Mouse (Mus musculus) spleen, adult 2 months (tissue): ENCODE measurements around the gene Rspo1. TPM values are rescaled to one million over a fixed set of nuclear protein-coding genes. Genes with fewer than 3 reads are reported as not detected.

Experiments
- DNase-seq, 2 experiments: peaks; one replicate each; pipeline versions ENCODE4 v3.0.0 to v3.0.0-alpha.2; 2012 to 2021; ENCODE audit warnings: low spot score in 2 of 2, low read depth in 1 of 2
- H3K27ac ChIP-seq: fragments of 200-500 bp; 2 replicates; pipeline ENCODE4 v1.5.1; 2012; ENCODE audit warnings: low read length, inconsistent platforms; ENCODE audit not compliant: insufficient read depth
- H3K27me3 ChIP-seq: fragments of 200-500 bp; 2 replicates; pipeline ENCODE4 v1.6.1; 2012; ENCODE audit warnings: mild to moderate bottlenecking, moderate library complexity, low read length, inconsistent platforms; ENCODE audit not compliant: control insufficient read depth, insufficient read depth
- H3K36me3 ChIP-seq: fragments of 200-500 bp; 2 replicates; pipeline ENCODE4 v1.6.1; 2012; ENCODE audit warnings: mild to moderate bottlenecking, low read length, inconsistent platforms; ENCODE audit not compliant: control insufficient read depth, insufficient read depth
- H3K4me1 ChIP-seq: fragments of 200-500 bp; 2 replicates; pipeline ENCODE4 v1.6.1; 2011; ENCODE audit warnings: inconsistent platforms; ENCODE audit not compliant: control insufficient read depth, insufficient read depth, insufficient read length
- H3K4me3 ChIP-seq: fragments of 200-500 bp; 2 replicates; pipeline ENCODE4 v1.5.1; 2011; ENCODE audit warnings: mild to moderate bottlenecking, inconsistent platforms; ENCODE audit not compliant: insufficient read depth, insufficient read length; ENCODE audit errors: extremely low read depth
- CTCF ChIP-seq: fragments of 200-500 bp; IDR thresholded peaks from 2 replicates; pipeline ENCODE4 v1.5.1; 2011; ENCODE audit warnings: mild to moderate bottlenecking, inconsistent platforms; ENCODE audit not compliant: insufficient read depth, insufficient read length, insufficient replicate concordance; ENCODE audit errors: extremely low read depth
- POLR2A ChIP-seq: fragments of 200-500 bp; IDR thresholded peaks from 2 replicates; pipeline ENCODE4 v1.6.1; 2011; ENCODE audit warnings: low read depth, low read length, inconsistent platforms
- WGBS: fragments of 180-500 bp; shearing (Covaris S2); methylation state at CpG from one replicate; pipeline ENCODE4 v1.1.7; 2018; 5-methylcytosine and 5-hydroxymethylcytosine counted together
- polyA plus RNA-seq: library from polyadenylated mRNA; depleted of rRNA; stranded (reverse); fragments of >200 nt; gene quantifications from 2 replicates; pipeline ENCODE4 v1.2.3, GENCODE M21; 2012

Rspo1 gene
- polyA plus RNA-seq, 1 experiment, result 6.2 TPM

DNA sequence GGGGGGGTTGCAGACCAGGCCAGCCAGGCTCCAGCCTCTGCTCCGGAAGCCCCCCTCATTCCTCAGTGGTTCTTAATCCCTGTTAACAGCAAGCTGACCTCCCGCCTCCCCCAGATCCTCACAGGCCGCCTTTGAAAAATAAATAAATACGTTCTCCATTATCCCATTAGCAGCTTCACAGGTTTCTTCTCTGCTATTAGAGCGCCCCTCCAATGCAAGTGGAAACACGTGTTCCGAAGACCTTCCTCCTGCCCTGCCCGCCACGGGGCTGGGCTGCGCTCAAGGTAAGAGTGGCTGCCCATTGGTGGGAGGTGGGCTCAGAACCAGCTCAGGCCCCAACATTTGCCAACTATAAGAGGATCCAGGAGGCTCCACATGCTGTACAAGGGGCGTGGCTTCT, 23.7 kb upstream of the Rspo1 start:
- Histone ChIP-seq H3K4me1 (no peaks in the 10 kb centered on the region), H3K27me3 (no peaks in the 10 kb centered on the region), H3K4me3 (no peak overlapping the region), H3K36me3 (no peaks in the 10 kb centered on the region), H3K27ac (no peak overlapping the region)
- no peak for DNase-seq
- TF ChIP-seq CTCF (no peak), POLR2A (no peak)
- WGBS, result 87% methylated on average over 11 of the region's 11 CpGs

DNA sequence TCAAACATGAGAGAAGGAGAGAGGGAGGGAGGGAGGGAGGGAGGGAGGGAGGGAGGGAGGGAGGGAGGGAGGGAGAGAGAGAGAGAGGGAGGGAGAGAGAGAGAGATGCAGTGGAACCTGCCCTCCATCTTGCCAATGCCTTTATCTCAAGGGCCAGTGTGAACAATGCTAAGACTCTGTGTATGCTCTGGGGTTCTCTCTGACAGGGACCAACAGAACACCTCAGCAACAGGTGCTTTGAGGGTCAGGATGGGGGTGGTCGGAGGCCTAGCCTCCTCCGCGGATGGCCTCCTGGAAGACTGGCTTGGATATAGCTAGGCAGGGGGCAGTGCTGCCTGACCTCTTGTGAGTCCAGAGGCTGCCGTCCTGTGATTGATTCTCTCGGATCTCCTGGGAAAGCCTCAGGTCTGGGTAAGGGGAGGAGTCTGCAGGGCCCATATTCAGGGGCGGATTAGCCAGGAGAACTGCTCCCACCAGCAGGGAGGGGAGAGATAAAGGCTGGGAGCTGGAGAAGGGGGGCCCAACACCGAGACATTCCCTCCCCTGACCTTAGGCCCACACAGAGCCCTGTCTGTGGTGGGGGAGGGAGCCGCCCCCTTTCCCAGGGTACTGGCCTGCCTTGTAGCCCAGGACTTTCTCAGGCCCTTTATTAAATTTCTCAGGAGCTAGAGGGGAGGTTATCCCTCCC, 21.2 kb upstream of the Rspo1 start:
- no peak for TF ChIP-seq CTCF
- TF ChIP-seq POLR2A, result no peak

DNA sequence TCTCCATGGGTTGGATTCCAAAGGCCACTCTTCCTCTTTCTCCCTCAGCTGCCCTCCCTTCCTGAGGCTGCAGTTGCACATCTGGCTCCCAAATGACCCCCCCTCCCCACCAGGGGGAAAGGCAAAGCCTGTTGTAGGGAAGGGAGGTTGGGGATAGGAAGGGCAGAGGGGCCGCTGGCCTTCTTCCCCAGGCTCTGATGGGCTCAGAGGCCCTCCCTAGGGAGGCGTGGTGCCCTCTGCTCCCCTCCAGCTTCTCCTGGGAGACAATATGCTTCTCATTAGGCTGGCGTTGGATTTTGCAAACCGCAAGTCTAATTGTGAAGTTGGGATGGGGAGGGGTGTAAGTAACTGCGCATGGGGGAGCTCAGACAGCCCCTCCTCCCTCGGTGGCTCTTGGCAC, 17.5 kb upstream of the Rspo1 start:
- no peaks in the 10 kb centered on the region for H3K36me3 ChIP-seq
- no peak for DNase-seq
- TF ChIP-seq CTCF, result no peak
- no peak for TF ChIP-seq POLR2A
- no peaks in the 10 kb centered on the region for H3K27me3 ChIP-seq
- H3K27ac ChIP-seq, result no peak overlapping the region
- 15% methylated on average over 6 of the region's 6 CpGs for WGBS
- no peaks in the 10 kb centered on the region for H3K4me1 ChIP-seq
- H3K4me3 ChIP-seq, result no peak overlapping the region

More for the DNA sequence above, 21.2 kb upstream of the Rspo1 start:
- Histone ChIP-seq H3K27ac (no peak overlapping the region), H3K4me3 (no peak overlapping the region), H3K36me3 (no peaks in the 10 kb centered on the region), H3K4me1 (no peaks in the 10 kb centered on the region), H3K27me3 (no peaks in the 10 kb centered on the region)
- no peak for DNase-seq
- 82% methylated on average over 8 of the region's 8 CpGs for WGBS

DNA sequence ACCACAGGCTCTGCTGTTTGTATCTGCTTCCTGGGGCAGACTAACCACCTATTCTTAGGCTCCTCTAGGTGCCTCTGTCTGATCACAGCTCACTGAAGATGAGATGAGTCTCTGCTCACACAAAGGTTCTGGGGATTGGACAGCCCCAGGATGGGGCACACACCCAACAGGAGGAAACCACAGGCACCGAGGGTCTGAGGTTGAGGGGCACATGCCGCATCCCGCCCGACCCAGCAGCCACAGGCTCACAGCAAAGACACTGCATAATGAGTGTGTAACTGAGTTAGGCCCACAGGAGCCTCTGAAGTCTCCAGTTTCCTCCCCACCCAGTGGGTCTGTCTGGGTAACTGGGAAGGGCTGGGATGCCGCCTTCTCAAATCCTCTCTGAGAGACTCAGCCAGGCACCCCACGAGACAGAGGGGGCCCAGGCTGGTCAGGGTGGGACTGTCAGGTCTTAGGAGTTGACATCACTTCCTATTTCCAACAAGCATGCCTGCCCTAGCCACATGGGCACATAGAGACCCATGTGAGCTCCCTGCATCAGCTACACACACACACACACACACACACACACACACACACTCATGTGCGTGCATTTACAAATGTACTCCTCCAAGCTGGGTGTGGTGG, 16.9 kb upstream of the Rspo1 start:
- H3K36me3 ChIP-seq, result no peaks in the 10 kb centered on the region
- no peaks in the 10 kb centered on the region for H3K4me1 ChIP-seq
- no peaks in the 10 kb centered on the region for H3K27me3 ChIP-seq
- WGBS, result 22% methylated on average over 7 of the region's 7 CpGs
- H3K4me3 ChIP-seq, result no peak overlapping the region
- no peak for DNase-seq
- TF ChIP-seq CTCF (no peak), POLR2A (no peak)
- no peak overlapping the region for H3K27ac ChIP-seq

DNA sequence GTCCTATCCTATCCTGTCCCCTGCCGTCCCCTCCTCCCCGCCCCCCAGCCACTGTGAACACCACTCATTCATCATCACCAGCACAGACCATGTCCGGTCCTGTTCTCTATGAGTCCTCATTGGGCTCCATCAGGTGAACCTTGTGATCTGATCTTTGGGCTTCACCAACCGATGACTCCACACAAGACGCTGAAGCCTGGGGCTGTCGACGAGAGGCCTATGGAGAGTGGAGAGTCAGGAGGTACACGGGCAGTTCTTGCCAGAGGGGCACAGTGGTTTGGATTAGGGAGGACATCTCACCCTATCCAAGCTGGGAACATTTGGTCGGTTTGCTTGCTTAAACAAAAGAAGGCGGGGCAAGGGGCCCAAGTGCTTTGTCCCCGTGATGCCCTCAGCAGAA, 16.0 kb upstream of the Rspo1 start:
- no peak for TF ChIP-seq POLR2A
- no peak for TF ChIP-seq CTCF
- H3K36me3 ChIP-seq, result no peaks in the 10 kb centered on the region
- no peak for DNase-seq

DNA sequence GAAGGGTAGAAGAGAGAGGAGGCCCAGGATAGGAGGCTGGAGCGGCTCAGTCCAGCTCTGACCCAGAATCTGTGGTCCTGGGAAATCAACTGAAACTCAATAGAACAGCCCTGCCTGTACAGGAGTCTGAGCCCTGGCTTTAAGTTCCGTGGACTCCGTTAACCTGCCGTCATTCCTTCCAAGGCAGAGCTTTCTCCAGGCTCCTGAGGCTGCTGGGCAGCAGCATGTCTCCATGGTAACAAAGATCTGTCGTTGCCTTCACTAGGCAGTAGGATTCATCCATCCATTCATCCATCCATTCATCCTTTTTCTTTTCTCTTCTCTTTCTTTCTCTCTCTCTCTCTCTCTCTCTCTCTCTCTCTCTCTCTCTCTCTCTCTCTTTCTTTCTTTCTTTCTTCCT, 15.6 kb upstream of the Rspo1 start:
- 82% methylated on average over 5 of the region's 5 CpGs for whole genome bisulfite sequencing
- no peaks in the 10 kb centered on the region for H3K36me3 ChIP-seq
- H3K4me1 ChIP-seq, result no peaks in the 10 kb centered on the region
- H3K27me3 ChIP-seq, result no peaks in the 10 kb centered on the region
- TF ChIP-seq CTCF (no peak), POLR2A (no peak)
- no peak for DNase-seq
- no peak overlapping the region for H3K4me3 ChIP-seq
- no peak overlapping the region for H3K27ac ChIP-seq

More for the DNA sequence above, 16.0 kb upstream of the Rspo1 start:
- no peaks in the 10 kb centered on the region for H3K27me3 ChIP-seq
- WGBS, result 88% methylated on average over 11 of the region's 11 CpGs
- H3K4me1 ChIP-seq, result no peaks in the 10 kb centered on the region
- H3K27ac ChIP-seq, result no peak overlapping the region
- no peak overlapping the region for H3K4me3 ChIP-seq

DNA sequence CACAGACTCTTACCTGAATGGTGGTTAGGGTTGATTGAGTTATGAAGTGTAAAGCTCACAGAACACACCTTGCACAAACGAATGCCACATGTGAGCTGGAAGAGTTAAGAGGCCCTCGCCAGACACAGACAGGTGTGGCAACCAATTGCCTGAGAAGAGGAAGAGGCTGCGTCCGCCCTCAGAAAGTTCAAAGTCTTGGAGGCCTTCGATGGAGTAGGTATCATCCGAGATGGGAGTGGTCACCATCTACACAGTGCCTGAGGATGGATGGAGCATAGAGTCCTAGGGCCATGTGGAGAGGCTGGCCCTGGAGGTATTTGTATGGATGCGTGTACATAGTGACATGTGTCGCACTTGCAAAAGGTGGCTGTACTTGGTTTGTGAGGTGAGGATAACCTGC, 15.1 kb upstream of the Rspo1 start:
- no peak for TF ChIP-seq POLR2A
- no peak for TF ChIP-seq CTCF
- DNase-seq, result no peak
- no peaks in the 10 kb centered on the region for H3K4me1 ChIP-seq
- no peaks in the 10 kb centered on the region for H3K27me3 ChIP-seq
- H3K4me3 ChIP-seq, result no peak overlapping the region
- 81% methylated on average over 8 of the region's 8 CpGs for WGBS
- no peaks in the 10 kb centered on the region for H3K36me3 ChIP-seq
- no peak overlapping the region for H3K27ac ChIP-seq
